Mouse (Mus musculus) MEL (cell line): ENCODE results near the gene Olfr958.

Experiments used
- CTCF ChIP-seq, 3 experiments: IDR thresholded peaks in 2 of 3; conservative IDR thresholded peaks in 1 of 3; 2 replicates each; pipeline ENCODE4 v1.5.1; 2011 to 2012; ENCODE audit warnings: low read length in 3 of 3, low read depth in 2 of 3, mild to moderate bottlenecking in 2 of 3, improper control_type of control experiment in 1 of 3, inconsistent platforms in 1 of 3, mixed read lengths in 1 of 3, moderate library complexity in 1 of 3; ENCODE audit not compliant: control insufficient read depth in 1 of 3, insufficient read depth in 1 of 3, poor library complexity in 1 of 3, severe bottlenecking in 1 of 3
- ELF1 ChIP-seq: IDR thresholded peaks from 2 replicates; pipeline ENCODE4 v1.6.1; 2014; ENCODE audit warnings: low read depth, mild to moderate bottlenecking, inconsistent platforms, low read length, improper control_type of control experiment, moderate library complexity
- GABPA ChIP-seq: IDR thresholded peaks from 2 replicates; pipeline ENCODE4 v1.6.1; 2012; ENCODE audit warnings: low read depth, mild to moderate bottlenecking, inconsistent platforms, low read length, improper control_type of control experiment, moderate library complexity
- POLR2A ChIP-seq, 2 experiments: IDR thresholded peaks; 2 replicates each; pipeline ENCODE4 v1.6.1; 2011 to 2012; ENCODE audit warnings: low read length in 2 of 2, mild to moderate bottlenecking in 2 of 2, control low read depth in 1 of 2, improper control_type of control experiment in 1 of 2, low read depth in 1 of 2, moderate library complexity in 1 of 2; ENCODE audit not compliant: control insufficient read depth in 1 of 2, insufficient read depth in 1 of 2, poor library complexity in 1 of 2
- POLR2AphosphoS2 ChIP-seq: IDR thresholded peaks from 2 replicates; pipeline ENCODE4 v1.6.1; 2011; ENCODE audit warnings: low read length, improper control_type of control experiment
- USF1 ChIP-seq: IDR thresholded peaks from 2 replicates; pipeline ENCODE4 v1.6.1; 2014; ENCODE audit warnings: low read depth, mild to moderate bottlenecking, inconsistent platforms, low read length, improper control_type of control experiment, moderate library complexity

DNA sequence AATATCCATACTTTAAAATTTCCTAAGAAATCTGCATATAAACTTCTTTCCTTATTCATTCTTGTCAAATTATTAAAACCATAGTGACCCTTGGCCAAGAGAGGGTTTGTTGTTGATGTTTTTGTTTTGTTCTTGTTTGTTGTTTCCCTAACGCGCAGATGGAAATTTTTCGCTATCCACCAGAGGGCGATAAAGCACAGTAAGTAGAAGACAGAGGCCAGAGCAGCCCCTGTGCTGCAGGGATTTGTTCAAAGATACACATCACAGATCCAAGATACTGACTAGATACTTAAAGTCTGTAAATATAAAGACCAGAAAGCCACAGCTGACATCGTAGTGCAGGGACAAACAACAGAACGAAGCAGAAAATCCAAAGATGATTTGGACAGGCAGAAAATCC lies 44.9 kb downstream of the Olfr958 start:
- TF ChIP-seq USF1 (no peak), POLR2AphosphoS2 (no peak), ELF1 (no peak), GABPA (no peak), CTCF (IDR thresholded peaks at IDR 0.05 in 2 of 3, conservative IDR thresholded peaks at IDR 0.05 in 1 of 3; ENCODE audit: control insufficient read depth in 1 of 3, insufficient read depth in 1 of 3, low read depth in 2 of 3, low read length in 3 of 3, poor library complexity in 1 of 3, severe bottlenecking in 1 of 3) (peak; percentile 18 to 41 (median 32); a peak in 4 of 6 replicates), POLR2A (IDR thresholded peaks at IDR 0.05; ENCODE audit: control insufficient read depth in 1 of 2, insufficient read depth in 1 of 2, low read depth in 1 of 2, low read length in 2 of 2, poor library complexity in 1 of 2) (no peak)
